Mouse (Mus musculus) ES-Bruce4 (cell line): ENCODE measurements around the gene Smad3.

Experiments
- CTCF ChIP-seq: IDR thresholded peaks from one replicate; pipeline ENCODE4 v1.8.1; 2011; ENCODE audit warnings: low read depth, low read length
- POLR2A ChIP-seq: IDR thresholded peaks from one replicate; pipeline ENCODE4 v1.8.1; 2011; ENCODE audit warnings: low read length; ENCODE audit not compliant: insufficient read depth

DNA sequence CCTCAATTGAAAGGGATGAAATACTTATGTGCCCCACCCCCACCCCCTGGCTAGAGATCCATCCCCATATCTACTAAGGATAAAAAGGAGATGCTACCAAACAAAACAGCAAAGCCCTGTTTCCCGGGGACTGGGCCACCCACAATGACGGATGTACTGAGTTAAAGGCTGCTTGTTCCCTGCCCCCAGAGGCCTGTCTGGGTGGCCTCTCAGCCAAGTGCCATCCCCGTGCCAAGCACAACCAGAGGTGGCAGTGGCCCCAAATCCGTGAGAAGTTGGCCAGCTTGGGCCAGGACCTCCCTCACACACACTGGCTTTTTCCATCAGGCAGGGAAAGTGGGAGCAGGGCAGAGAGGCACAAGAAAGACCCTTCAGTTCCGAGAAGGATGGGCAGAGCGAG, 45.0 kb downstream of the Smad3 start:
- TF ChIP-seq POLR2A = no peak
- TF ChIP-seq CTCF = no peak
